Mouse (Mus musculus) T-helper 1 cell (primary cell): ENCODE measurements around the gene Gm32717.
"Not testable (repeated sequence)": the region's sequence is repeated elsewhere in the genome, so short reads cannot be mapped to it uniquely, and the experiment has no call there.

Experiments
- in situ Hi-C: fragments of 300-600 bp; cut with MboI, MseI; formaldehyde crosslinking; loops from one replicate; pipeline ENCODE4 v1.15.1; 2025; ENCODE audit warnings: high pct_unique_total_duplicates

The Gm32717 gene

DNA sequence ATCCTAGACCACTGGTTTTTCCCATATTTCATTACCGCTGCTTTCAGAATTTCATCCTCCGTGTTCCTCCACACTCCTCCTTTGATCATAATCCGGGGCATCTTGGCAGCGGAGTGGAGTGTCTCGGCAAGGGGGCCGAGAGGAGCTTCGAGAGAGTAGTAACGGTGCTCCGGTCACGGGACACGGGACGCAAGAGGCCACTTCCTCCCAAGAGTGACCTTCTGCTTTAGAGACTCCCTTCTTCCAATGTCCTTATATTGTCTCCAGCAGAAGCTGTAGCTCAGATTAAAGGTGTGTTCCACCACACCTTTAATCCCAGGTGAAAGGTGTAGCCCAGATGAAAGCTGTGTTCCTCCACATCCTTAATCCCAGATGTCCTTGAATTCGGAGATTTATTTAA is at the start of gene Gm32717:
TSS of gene Gm32717 (minus strand) at position 101 of the 400 bp plus-strand sequence.
- in situ Hi-C loops: not testable (repeated sequence)

DNA sequence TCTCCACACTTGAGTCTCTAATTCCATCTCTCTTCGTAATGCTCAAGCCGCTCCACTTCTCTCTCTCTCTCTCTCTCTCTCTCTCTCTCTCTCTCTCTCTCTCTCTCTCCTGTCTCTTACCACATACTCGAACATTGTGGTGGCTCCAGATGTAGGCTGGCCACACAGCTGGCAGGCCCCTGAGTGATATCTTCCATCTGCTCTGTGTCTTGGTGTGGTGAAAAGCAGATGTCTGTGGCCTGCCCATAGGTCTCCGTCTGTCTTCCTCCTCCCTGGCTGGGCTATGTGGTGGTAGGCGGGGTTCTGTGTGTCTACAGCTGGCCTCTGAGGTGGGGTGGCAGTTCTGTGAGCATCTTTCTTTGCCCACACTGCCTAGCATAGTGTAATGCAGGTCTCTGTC is 42.4 kb upstream of the Gm32717 start:
- in situ Hi-C loops: not testable (repeated sequence)

DNA sequence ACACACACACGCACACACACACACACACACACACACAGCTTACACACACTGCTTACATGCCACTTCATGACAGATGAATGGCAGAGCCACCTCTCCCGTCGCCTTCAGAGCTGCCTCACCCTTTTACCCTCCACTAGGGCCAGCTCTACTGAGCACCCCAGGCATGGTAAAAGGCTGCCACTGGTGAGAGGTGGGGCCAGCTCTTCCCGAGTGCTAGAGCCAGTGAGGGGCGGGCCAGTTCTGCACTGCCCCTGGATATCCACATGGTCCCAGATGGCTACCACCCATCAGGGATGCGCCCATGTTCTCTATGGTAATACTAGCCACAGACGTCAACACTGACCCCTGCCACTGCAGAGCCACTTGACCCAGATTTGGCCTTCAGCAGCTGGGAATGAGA is 42.0 kb upstream of the Gm32717 start:
- in situ Hi-C loops: not testable (repeated sequence)

DNA sequence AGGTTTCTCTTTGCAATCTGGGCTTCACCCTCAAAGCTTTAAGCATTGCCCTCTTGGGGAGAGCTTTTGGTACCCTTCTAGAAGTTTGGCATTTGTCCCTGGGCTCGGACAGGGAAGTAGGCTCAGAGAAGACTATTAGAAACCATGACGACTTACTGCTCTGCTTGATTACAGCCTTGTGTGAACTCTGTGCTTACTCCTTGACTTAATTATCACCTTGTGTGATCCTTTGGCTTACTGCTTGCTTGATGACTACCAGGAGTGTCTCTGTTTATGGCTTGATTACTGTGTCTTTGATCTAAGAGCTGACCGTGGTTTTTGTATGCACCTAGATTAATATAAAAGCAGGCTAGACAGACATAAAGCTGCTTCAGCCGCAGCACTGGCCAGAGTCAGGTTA is 37.5 kb upstream of the Gm32717 start:
- in situ Hi-C loops: not testable (repeated sequence)

DNA sequence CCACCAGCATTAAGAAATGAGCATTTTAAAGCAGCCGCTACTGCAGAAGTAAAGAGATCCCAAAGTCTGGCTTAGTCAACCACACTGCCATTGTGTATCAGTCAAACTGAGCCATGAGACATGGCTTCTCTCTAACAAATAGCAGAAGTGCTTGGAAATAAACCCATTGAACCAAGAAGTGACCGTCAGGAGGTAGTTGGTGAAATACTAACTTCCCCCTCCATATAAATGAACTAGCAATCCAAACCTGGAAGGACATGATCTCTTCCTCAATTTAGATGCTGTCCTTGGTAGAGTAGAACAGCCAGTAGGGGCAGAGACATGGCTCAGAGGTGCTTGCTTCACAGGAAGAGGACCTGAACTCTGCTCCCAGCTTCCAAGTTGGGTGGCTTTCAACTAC is 30.8 kb upstream of the Gm32717 start:
- in situ Hi-C loops: not testable (repeated sequence)

DNA sequence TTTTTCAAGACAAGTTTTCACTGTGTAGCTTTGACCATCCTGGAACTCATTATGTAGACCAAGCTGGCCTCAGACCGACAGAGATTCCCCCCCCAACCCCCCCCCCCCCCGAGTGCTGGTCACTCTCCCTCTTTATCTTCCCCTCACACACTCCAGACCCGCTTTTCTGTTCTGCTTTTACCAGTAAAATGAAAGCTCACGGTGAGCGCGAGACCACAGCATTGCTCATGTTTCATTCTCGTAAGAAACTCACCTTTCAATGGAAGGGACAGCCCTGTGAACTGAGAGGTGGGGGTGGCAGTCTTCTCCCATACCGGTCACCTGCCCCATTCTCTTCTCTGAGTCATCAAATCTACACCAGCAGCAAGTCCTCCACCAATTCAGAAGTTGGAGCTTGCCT is 28.2 kb upstream of the Gm32717 start:
- in situ Hi-C loops: not testable (repeated sequence)

DNA sequence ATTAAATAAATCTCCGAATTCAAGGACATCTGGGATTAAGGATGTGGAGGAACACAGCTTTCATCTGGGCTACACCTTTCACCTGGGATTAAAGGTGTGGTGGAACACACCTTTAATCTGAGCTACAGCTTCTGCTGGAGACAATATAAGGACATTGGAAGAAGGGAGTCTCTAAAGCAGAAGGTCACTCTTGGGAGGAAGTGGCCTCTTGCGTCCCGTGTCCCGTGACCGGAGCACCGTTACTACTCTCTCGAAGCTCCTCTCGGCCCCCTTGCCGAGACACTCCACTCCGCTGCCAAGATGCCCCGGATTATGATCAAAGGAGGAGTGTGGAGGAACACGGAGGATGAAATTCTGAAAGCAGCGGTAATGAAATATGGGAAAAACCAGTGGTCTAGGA is 17.8 kb upstream of the Gm32717 start, which contains the start of gene Gm32802:
TSS of gene Gm32802 (plus strand) at position 301 of the 400 bp plus-strand sequence.
- in situ Hi-C loops: not testable (repeated sequence)

DNA sequence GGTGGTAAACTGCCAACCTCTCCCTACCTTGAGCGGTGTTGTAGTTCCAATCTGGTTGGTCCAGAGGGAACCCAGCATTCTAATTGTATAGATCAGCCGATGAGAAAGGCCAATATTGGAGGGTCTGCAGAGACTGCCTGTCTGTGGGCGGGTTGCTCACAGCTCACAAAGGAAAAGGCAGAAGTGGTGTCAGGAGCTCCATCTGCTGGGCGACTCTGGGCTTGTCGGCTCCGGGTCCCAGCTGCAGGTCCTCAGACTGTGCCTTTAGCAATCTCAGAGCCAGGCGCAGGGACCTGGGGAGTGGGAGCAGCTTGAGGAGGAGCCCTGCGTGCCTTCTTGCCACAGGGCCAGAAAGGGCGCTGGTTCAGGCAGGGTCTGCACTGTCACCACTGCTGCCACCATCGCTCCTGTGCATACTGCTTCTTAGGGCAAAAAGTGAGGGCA is 10.3 kb upstream of the Gm32717 start:
- in situ Hi-C loops: no loop called here

DNA sequence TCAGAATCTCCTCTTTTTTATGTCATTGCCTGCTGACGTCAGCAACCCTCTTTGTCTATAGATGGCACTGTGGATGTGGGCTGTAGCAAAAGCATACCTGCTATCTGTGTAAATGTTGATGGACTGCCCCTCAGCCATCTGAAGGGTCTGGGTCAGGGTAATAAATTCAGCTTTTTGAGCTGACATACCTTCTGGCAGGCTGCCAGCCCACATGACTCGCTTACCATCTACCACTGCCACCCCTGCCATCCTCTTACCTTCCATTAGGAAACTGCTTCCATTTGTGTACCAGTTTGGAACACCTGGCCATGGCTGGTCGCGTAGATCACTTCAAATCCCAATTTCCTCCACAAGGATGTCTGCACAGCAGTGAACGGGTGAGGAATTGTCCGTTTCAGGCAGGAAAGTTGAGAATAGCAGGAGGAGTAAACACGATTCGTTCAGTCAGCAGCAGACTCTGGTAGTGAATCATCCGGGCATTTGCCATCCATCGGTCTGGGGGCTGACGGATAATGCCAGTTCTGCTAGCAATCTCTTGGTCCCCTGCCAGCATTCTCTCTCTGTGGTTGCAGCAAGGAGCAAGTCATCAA is 8.5 kb upstream of the Gm32717 start:
- in situ Hi-C loops: loop anchor here (5.0 kb wide), 1 partner anchor 88 kb away; the partner anchor contains the start of gene Gm9045

DNA sequence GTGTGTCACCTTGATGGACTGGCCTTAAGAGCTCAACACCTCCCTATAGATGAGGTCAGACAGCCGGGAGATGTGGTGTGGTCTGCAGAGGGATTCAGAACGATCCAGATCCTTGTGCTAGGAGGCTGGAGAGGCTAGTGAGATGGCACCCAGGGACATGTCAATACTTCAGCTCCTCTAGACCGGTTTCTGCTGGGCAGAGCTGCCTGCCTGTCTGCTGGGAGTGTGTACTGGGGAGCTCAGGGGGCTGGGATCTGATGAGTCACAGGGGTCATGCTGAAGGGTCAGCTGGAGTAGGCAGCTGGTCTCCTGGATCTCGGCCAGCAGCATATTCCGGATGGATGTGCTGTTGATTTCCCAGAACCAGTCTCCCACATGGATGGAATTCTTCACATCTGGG is 8.0 kb downstream of the Gm32717 start:
- in situ Hi-C loops: not testable (repeated sequence)

DNA sequence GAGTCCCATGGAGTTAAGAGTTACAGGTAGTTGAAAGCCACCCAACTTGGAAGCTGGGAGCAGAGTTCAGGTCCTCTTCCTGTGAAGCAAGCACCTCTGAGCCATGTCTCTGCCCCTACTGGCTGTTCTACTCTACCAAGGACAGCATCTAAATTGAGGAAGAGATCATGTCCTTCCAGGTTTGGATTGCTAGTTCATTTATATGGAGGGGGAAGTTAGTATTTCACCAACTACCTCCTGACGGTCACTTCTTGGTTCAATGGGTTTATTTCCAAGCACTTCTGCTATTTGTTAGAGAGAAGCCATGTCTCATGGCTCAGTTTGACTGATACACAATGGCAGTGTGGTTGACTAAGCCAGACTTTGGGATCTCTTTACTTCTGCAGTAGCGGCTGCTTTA is 13.0 kb downstream of the Gm32717 start:
- in situ Hi-C loops: not testable (repeated sequence)

DNA sequence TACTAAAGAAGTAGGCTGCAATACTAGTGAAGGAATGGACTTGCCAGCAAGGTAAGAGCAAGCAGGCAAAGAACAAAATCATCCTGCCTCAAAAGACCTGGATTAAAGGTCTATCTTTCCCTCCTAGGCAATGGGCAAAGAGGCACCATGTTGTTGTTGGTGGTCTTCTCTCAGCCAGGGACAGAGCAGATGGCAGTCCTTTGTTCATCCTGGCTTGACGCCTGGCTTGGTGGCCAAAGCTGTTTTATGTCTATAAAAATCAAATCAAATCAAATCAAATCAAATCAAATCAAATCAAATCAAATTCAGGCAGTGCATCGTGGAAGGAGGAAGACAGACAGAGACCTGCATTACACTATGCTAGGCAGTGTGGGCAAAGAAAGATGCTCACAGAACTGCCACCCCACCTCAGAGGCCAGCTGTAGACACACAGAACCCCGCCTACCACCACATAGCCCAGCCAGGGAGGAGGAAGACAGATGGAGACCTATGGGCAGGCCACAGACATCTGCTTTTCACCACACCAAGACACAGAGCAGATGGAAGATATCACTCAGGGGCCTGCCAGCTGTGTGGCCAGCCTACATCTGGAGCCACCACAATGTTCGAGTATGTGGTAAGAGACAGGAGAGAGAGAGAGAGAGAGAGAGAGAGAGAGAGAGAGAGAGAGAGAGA is 24.7 kb downstream of the Gm32717 start:
- in situ Hi-C loops: not testable (repeated sequence)

DNA sequence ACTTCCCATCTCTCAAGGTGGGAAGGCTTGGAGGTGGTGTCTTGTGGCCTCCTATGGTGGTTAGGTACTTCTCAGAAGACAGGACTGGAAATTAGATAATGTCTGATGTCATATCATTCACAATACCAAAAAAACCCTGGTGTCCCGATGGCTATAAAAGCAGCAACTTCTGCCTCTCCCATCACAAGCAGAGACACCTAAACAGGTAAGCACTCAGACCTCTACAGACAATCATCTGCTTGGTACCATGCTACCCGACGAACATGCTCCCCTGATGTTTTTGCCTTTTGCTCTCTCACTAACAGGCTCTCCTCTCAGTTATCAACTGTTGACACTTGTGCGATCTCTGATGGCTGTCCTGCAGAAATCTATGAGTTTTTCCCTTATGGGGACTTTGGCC is 35.9 kb downstream of the Gm32717 start, which contains the start of gene Il22:
TSS of gene Il22 (plus strand) at position 301 of the 400 bp plus-strand sequence.
- in situ Hi-C loops: loop anchor here (5.0 kb wide), 1 partner anchor 88 kb away; no protein-coding TSS in a partner anchor

DNA sequence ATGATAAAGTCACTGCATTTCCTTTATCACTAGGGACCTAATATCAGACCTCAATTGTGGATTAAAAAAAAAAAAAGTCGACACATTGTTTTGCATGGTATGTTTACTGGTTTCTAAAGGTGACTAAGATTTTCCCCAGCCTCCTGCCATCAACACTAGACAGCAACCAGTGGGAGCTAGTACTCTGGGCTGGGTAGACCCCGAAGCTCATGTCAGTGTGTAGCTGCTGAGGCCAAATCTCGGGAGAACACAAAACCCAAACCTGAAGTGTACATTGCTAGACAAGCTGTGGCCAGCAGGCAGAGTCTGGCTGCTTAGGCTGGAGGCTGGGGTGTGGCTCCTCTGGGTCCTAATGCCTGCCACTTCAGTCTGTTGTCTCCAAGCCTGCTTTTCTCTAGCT is 45.4 kb downstream of the Gm32717 start:
- in situ Hi-C loops: not testable (repeated sequence)
